8 mouse cellular contexts compared by ENCODE assay signal in genomic region chr5:137786109-137786942, GRCm38 (mm10). TPM values are rescaled to one million over a fixed set of nuclear protein-coding genes. Genes with fewer than 3 reads are reported as not detected.
DNase-seq lines count a peak whose midpoint lies in the region; ATAC-seq and TF ChIP-seq lines count a peak whose summit lies in the region.

No protein-coding gene starts in this region.

- peak overlapping the region; percentile 98 for H3K9ac ChIP-seq in forebrain, embryonic 12.5 days
- H3K9ac ChIP-seq in heart, postnatal 0 days (replicated peaks; ENCODE audit: low read depth, low read length), result peak overlapping the region; percentile 93
- peak overlapping the region; percentile 95 for H3K9ac ChIP-seq in liver, embryonic 16.5 days (ENCODE audit: low read depth, low read length)
- H3K9ac ChIP-seq in neural tube, embryonic 13.5 days, result peak overlapping the region; percentile 97

- peak overlapping the region; percentile 94 for H3K4me3 ChIP-seq in E14TG2a.4 (replicated peaks; ENCODE audit: low read length)
- H3K4me3 ChIP-seq in forebrain, embryonic 12.5 days (replicated peaks), result peak overlapping the region; percentile 95
- peak overlapping the region; percentile 95 for H3K4me3 ChIP-seq in heart, postnatal 0 days (ENCODE audit: low read depth, low read length)
- peak overlapping the region; percentile 88 for H3K4me3 ChIP-seq in liver, embryonic 16.5 days (ENCODE audit: low read depth, low read length)
- peak overlapping the region; percentile 87 for H3K4me3 ChIP-seq in neural tube, embryonic 13.5 days
- peak overlapping the region; percentile 99 for H3K4me3 ChIP-seq in testis, adult 2 months (ENCODE audit: control insufficient read depth, low read depth, low read length)

- peak; percentile 98 for TF ChIP-seq POLR2A in testis, adult 2 months (IDR thresholded peaks at IDR 0.05; ENCODE audit: control insufficient read depth, low read depth, low read length)

- H3K27me3 ChIP-seq in E14TG2a.4 (ENCODE audit: insufficient read depth, low read length), result peaks cover 7% of the 10 kb centered on the region
- H3K27me3 ChIP-seq in forebrain, embryonic 12.5 days, result peaks cover 7% of the 10 kb centered on the region; the same call in 1 of the 2 replicates
- no peaks in the 10 kb centered on the region for H3K27me3 ChIP-seq in heart, postnatal 0 days (ENCODE audit: control insufficient read depth, insufficient read depth, low read length)
- H3K27me3 ChIP-seq in liver, embryonic 16.5 days (ENCODE audit: control insufficient read depth, insufficient read depth, low read depth, low read length), result no peaks in the 10 kb centered on the region
- H3K27me3 ChIP-seq in neural tube, embryonic 13.5 days, result peaks cover 7% of the 10 kb centered on the region; the same call in 1 of the 2 replicates
- no peaks in the 10 kb centered on the region for H3K27me3 ChIP-seq in testis, adult 2 months (ENCODE audit: control insufficient read depth, insufficient read depth, low read length)

- TF ChIP-seq CTCF in E14TG2a.4 (conservative IDR thresholded peaks at IDR 0.05; ENCODE audit: low read length), result no peak
- TF ChIP-seq CTCF in heart, postnatal 0 days (IDR thresholded peaks at IDR 0.05; ENCODE audit: low read depth), result no peak
- no peak; the same call in 1 of the 2 replicates for TF ChIP-seq CTCF in testis, adult 2 months (IDR thresholded peaks at IDR 0.05; ENCODE audit: control insufficient read depth, insufficient read depth, insufficient replicate concordance, low read depth, low read length)

- peak; percentile 70 for TF ChIP-seq EP300 in heart, postnatal 0 days (IDR thresholded peaks at IDR 0.05; ENCODE audit: low read depth)

- H3K4me1 ChIP-seq in E14TG2a.4 (replicated peaks; ENCODE audit: low read depth, low read length), result peaks cover 51% of the 10 kb centered on the region
- H3K4me1 ChIP-seq in forebrain, embryonic 12.5 days, result peaks cover 40% of the 10 kb centered on the region
- peaks cover 27% of the 10 kb centered on the region for H3K4me1 ChIP-seq in heart, postnatal 0 days (ENCODE audit: control insufficient read depth, insufficient read depth)
- H3K4me1 ChIP-seq in liver, embryonic 16.5 days (ENCODE audit: control insufficient read depth, low read depth, low read length), result peaks cover 31% of the 10 kb centered on the region
- peaks cover 47% of the 10 kb centered on the region for H3K4me1 ChIP-seq in neural tube, embryonic 13.5 days (replicated peaks)
- peaks cover 12% of the 10 kb centered on the region for H3K4me1 ChIP-seq in testis, adult 2 months (ENCODE audit: control insufficient read depth, insufficient read depth, low read length)

- WGBS in forebrain, embryonic 12.5 days, result under 1% methylated on average over 78 of the region's 79 CpGs
- WGBS in heart, postnatal 0 days, result under 1% methylated on average over 78 of the region's 79 CpGs
- under 1% methylated on average over 72 of the region's 79 CpGs for WGBS in liver, embryonic 16.5 days (ENCODE audit: insufficient replicate concordance)
- under 1% methylated on average over 79 of the region's 79 CpGs for WGBS in neural tube, embryonic 13.5 days

- peak overlapping the region; percentile 92 for H3K4me2 ChIP-seq in forebrain, embryonic 12.5 days
- H3K4me2 ChIP-seq in heart, postnatal 0 days (ENCODE audit: low read depth, low read length), result peak overlapping the region; percentile 98
- peak overlapping the region; percentile 99 for H3K4me2 ChIP-seq in liver, embryonic 16.5 days (ENCODE audit: low read depth, low read length)
- peak overlapping the region; percentile 95 for H3K4me2 ChIP-seq in neural tube, embryonic 13.5 days

- H3K36me3 ChIP-seq in E14TG2a.4 (ENCODE audit: insufficient read depth, low read length), result peaks cover 40% of the 10 kb centered on the region
- peaks cover 37% of the 10 kb centered on the region for H3K36me3 ChIP-seq in forebrain, embryonic 12.5 days (replicated peaks)
- H3K36me3 ChIP-seq in heart, postnatal 0 days (replicated peaks; ENCODE audit: control insufficient read depth, insufficient read depth, low read length), result peaks cover 31% of the 10 kb centered on the region
- peaks cover 23% of the 10 kb centered on the region for H3K36me3 ChIP-seq in liver, embryonic 16.5 days (ENCODE audit: control insufficient read depth, insufficient read depth)
- peaks cover 37% of the 10 kb centered on the region for H3K36me3 ChIP-seq in neural tube, embryonic 13.5 days
- no peaks in the 10 kb centered on the region; the same call in none of the 2 replicates for H3K36me3 ChIP-seq in testis, adult 2 months (ENCODE audit: control insufficient read depth, insufficient read depth, low read length)

- DNase-seq in c-Kit-positive CD71-positive TER-119-positive erythroid progenitor cells, embryonic 14.5 days (ENCODE audit: low spot score), result peak; percentile 100
- DNase-seq in heart, postnatal 0 days (ENCODE audit: low spot score), result peak; percentile 99
- DNase-seq in kidney, postnatal 4 days, result peak; percentile 99 to 100

- no peaks in the 10 kb centered on the region for H3K9me3 ChIP-seq in E14TG2a.4 (ENCODE audit: low read length)
- no peaks in the 10 kb centered on the region for H3K9me3 ChIP-seq in forebrain, embryonic 12.5 days
- no peaks in the 10 kb centered on the region for H3K9me3 ChIP-seq in heart, postnatal 0 days (replicated peaks; ENCODE audit: control insufficient read depth, low read length)
- no peaks in the 10 kb centered on the region for H3K9me3 ChIP-seq in liver, embryonic 16.5 days (replicated peaks; ENCODE audit: control insufficient read depth, low read length)
- no peaks in the 10 kb centered on the region for H3K9me3 ChIP-seq in neural tube, embryonic 13.5 days

- ATAC-seq in forebrain, embryonic 12.5 days (ENCODE audit: low FRiP score), result peak; percentile 88
- ATAC-seq in heart, postnatal 0 days (ENCODE audit: insufficient read depth, low read depth), result peak; percentile 91
- ATAC-seq in liver, embryonic 16.5 days (ENCODE audit: low read depth), result peak; percentile 85
- peak; percentile 84 for ATAC-seq in neural tube, embryonic 13.5 days (ENCODE audit: low read depth)

- peak overlapping the region; percentile 98 for H3K27ac ChIP-seq in forebrain, embryonic 12.5 days
- H3K27ac ChIP-seq in heart, postnatal 0 days (ENCODE audit: low read depth), result peak overlapping the region; percentile 100
- H3K27ac ChIP-seq in liver, embryonic 16.5 days (ENCODE audit: low read length), result peak overlapping the region; percentile 100
- H3K27ac ChIP-seq in neural tube, embryonic 13.5 days (replicated peaks), result peak overlapping the region; percentile 99
- H3K27ac ChIP-seq in testis, adult 2 months (ENCODE audit: control insufficient read depth, insufficient read depth, low read depth, low read length), result peak overlapping the region; percentile 99

RNA-seq across cellular contexts. Expression of gene Mepce, which starts 1.1 kb away (rescaled TPM):
- polyA plus RNA-seq in forebrain, embryonic 12.5 days (2016; fragmentation: Nextera tagmentation; extraction: Ambion mirVana), result 13.4 and 15.4 TPM in 2 replicates
- 18.0 and 19.6 TPM in 2 replicates for total RNA-seq in heart, postnatal 0 days (2014; rRNA removed; ENCODE audit: low replicate concordance)
- polyA plus RNA-seq in heart, postnatal 0 days (2015; fragmentation: Nextera tagmentation; extraction: Ambion mirVana), result 5.0 and 5.4 TPM in 2 replicates
- 3.8 and 4.6 TPM in 2 replicates for polyA plus RNA-seq in liver, embryonic 16.5 days (2015; fragmentation: Nextera tagmentation; extraction: Ambion mirVana)
- 9.9 and 12.3 TPM in 2 replicates for polyA plus RNA-seq in neural tube, embryonic 13.5 days (2015; fragmentation: Nextera tagmentation; extraction: Ambion mirVana)
- polyA plus RNA-seq in testis, adult 2 months (2012; rRNA removed), result 103 and 114 TPM in 2 replicates

RNA-seq across cellular contexts. Expression of gene Zcwpw1, which starts 1.3 kb away (rescaled TPM):
- polyA plus RNA-seq in forebrain, embryonic 12.5 days (2016; fragmentation: Nextera tagmentation; extraction: Ambion mirVana), result 14.6 and 15.2 TPM in 2 replicates
- 1.4 and 8.7 TPM in 2 replicates for total RNA-seq in heart, postnatal 0 days (2014; rRNA removed; ENCODE audit: low replicate concordance)
- 2.2 and 3.6 TPM in 2 replicates for polyA plus RNA-seq in heart, postnatal 0 days (2015; fragmentation: Nextera tagmentation; extraction: Ambion mirVana)
- polyA plus RNA-seq in liver, embryonic 16.5 days (2015; fragmentation: Nextera tagmentation; extraction: Ambion mirVana), result 3.8 and 4.0 TPM in 2 replicates
- polyA plus RNA-seq in neural tube, embryonic 13.5 days (2015; fragmentation: Nextera tagmentation; extraction: Ambion mirVana), result 10.4 and 12.4 TPM in 2 replicates
- 10.9 and 12.3 TPM in 2 replicates for polyA plus RNA-seq in testis, adult 2 months (2012; rRNA removed)

RNA-seq across cellular contexts. Expression of gene Ppp1r35, which starts 7.7 kb away (rescaled TPM):
- polyA plus RNA-seq in forebrain, embryonic 12.5 days (2016; fragmentation: Nextera tagmentation; extraction: Ambion mirVana), result 55.7 and 60.1 TPM in 2 replicates
- 24.0 and 24.5 TPM in 2 replicates for total RNA-seq in heart, postnatal 0 days (2014; rRNA removed; ENCODE audit: low replicate concordance)
- 10.4 and 15.4 TPM in 2 replicates for polyA plus RNA-seq in heart, postnatal 0 days (2015; fragmentation: Nextera tagmentation; extraction: Ambion mirVana)
- polyA plus RNA-seq in liver, embryonic 16.5 days (2015; fragmentation: Nextera tagmentation; extraction: Ambion mirVana), result 14.8 and 15.5 TPM in 2 replicates
- 38.1 and 39.7 TPM in 2 replicates for polyA plus RNA-seq in neural tube, embryonic 13.5 days (2015; fragmentation: Nextera tagmentation; extraction: Ambion mirVana)
- 48.3 and 60.4 TPM in 2 replicates for polyA plus RNA-seq in testis, adult 2 months (2012; rRNA removed)

RNA-seq across cellular contexts. Expression of gene Tsc22d4, which starts 40.8 kb away (rescaled TPM):
- polyA plus RNA-seq in forebrain, embryonic 12.5 days (2016; fragmentation: Nextera tagmentation; extraction: Ambion mirVana), result 68.6 and 73.2 TPM in 2 replicates
- total RNA-seq in heart, postnatal 0 days (2014; rRNA removed; ENCODE audit: low replicate concordance), result 167 and 192 TPM in 2 replicates
- 221 and 232 TPM in 2 replicates for polyA plus RNA-seq in heart, postnatal 0 days (2015; fragmentation: Nextera tagmentation; extraction: Ambion mirVana)
- 59.8 and 64.4 TPM in 2 replicates for polyA plus RNA-seq in liver, embryonic 16.5 days (2015; fragmentation: Nextera tagmentation; extraction: Ambion mirVana)
- 76.8 and 86.9 TPM in 2 replicates for polyA plus RNA-seq in neural tube, embryonic 13.5 days (2015; fragmentation: Nextera tagmentation; extraction: Ambion mirVana)
- polyA plus RNA-seq in testis, adult 2 months (2012; rRNA removed), result 423 and 435 TPM in 2 replicates

RNA-seq across cellular contexts. Expression of gene Nyap1, which starts 44.9 kb away (rescaled TPM):
- 19.5 and 22.6 TPM in 2 replicates for polyA plus RNA-seq in forebrain, embryonic 12.5 days (2016; fragmentation: Nextera tagmentation; extraction: Ambion mirVana)
- total RNA-seq in heart, postnatal 0 days (2014; rRNA removed; ENCODE audit: low replicate concordance), result 1.3 and 5.8 TPM in 2 replicates
- polyA plus RNA-seq in heart, postnatal 0 days (2015; fragmentation: Nextera tagmentation; extraction: Ambion mirVana), result 0.56 and 0.65 TPM in 2 replicates
- 0.21 and 0.33 TPM in 2 replicates for polyA plus RNA-seq in liver, embryonic 16.5 days (2015; fragmentation: Nextera tagmentation; extraction: Ambion mirVana)
- 23.4 and 25.4 TPM in 2 replicates for polyA plus RNA-seq in neural tube, embryonic 13.5 days (2015; fragmentation: Nextera tagmentation; extraction: Ambion mirVana)
- 0.97 and 0.98 TPM in 2 replicates for polyA plus RNA-seq in testis, adult 2 months (2012; rRNA removed)

Comparison
In these comparisons a context has a peak if more than half of its experiments do, and no peak if none do; other contexts are left out.
1. Peak in every context shown above with its lines: DNase-seq, ATAC-seq, H3K4me3 ChIP-seq and H3K27ac ChIP-seq.